Mouse (Mus musculus): Measurements from ENCODE around the gene Gm5108.

GRCm38 (mm10) chr5:68004419-68004818, 63.0 kb downstream of the Gm5108 start:
- TF ChIP-seq EP300 (IDR thresholded peaks at IDR 0.05; ENCODE audit: insufficient read depth, low read depth, low read length) (no peak), CTCF (IDR thresholded peaks at IDR 0.05) (no peak)

Measured in heart, adult 2 months (tissue).